Mouse (Mus musculus): ENCODE measurements around the gene Olfr56.

- TF ChIP-seq CTCF (IDR thresholded peaks at IDR 0.05; ENCODE audit: low read depth, low read length) (no peak), GATA1 (IDR thresholded peaks at IDR 0.05; ENCODE audit: borderline replicate concordance, low read length) (no peak), TAL1 (conservative IDR thresholded peaks at IDR 0.05; ENCODE audit: low read depth, low read length) (no peak), POLR2AphosphoS5 (IDR thresholded peaks at IDR 0.05; ENCODE audit: insufficient replicate concordance, low read depth, low read length) (no peak), GATA2 (IDR thresholded peaks at IDR 0.05; ENCODE audit: borderline replicate concordance, low read depth, low read length) (no peak)
Measured at GRCm38 (mm10) chr11:49093861-49094660, 115.4 kb downstream of the Olfr56 start.
